Mouse (Mus musculus) gastrocnemius, adult 2 months (tissue): ENCODE data around the gene Pex5l. TPM values are rescaled to one million over a fixed set of nuclear protein-coding genes. Genes with fewer than 3 reads are reported as not detected.

Experiments used
- DNase-seq: peaks from one replicate; pipeline ENCODE4 v3.0.0; 2022
- H3K27ac ChIP-seq: fragments of 200-600 bp; 2 replicates; pipeline ENCODE4 v1.8.1; 2022; ENCODE audit warnings: mild to moderate bottlenecking
- H3K4me3 ChIP-seq: fragments of 200-600 bp; 2 replicates; pipeline ENCODE4 v1.8.1; 2022; ENCODE audit warnings: mild to moderate bottlenecking, moderate library complexity
- CTCF ChIP-seq: fragments of 200-600 bp; IDR thresholded peaks from 2 replicates; pipeline ENCODE4 v1.8.1; 2022; ENCODE audit warnings: antibody characterized with exemption, mild to moderate bottlenecking, moderate library complexity
- intact Hi-C: fragments of 180-260 bp; cut with DNase I; formaldehyde crosslinking; loops from one replicate; pipeline ENCODE4 v1.15.1; 2025
- total RNA-seq, 2 experiments: library from RNA; stranded (reverse); gene quantifications; 2 replicates each; pipeline ENCODE4 v1.2.3; 2021

Gene Pex5l
- total RNA-seq, 2 experiments from 2014 or later: 0.39 to 0.66 TPM

- TF ChIP-seq CTCF: no peak
- Histone ChIP-seq H3K4me3 (no peak overlapping the region), H3K27ac (no peak overlapping the region)
- intact Hi-C loops: no loop called here
- no peak for DNase-seq
These were observed 98.3 kb downstream of the Pex5l start for GRCm38 (mm10) chr3:33044799-33045106.

GRCm38 (mm10) chr3:33043896-33044798 is 98.9 kb downstream of the Pex5l start:
- TF ChIP-seq CTCF: peak; percentile 31
- intact Hi-C loops: no loop called here

DNA sequence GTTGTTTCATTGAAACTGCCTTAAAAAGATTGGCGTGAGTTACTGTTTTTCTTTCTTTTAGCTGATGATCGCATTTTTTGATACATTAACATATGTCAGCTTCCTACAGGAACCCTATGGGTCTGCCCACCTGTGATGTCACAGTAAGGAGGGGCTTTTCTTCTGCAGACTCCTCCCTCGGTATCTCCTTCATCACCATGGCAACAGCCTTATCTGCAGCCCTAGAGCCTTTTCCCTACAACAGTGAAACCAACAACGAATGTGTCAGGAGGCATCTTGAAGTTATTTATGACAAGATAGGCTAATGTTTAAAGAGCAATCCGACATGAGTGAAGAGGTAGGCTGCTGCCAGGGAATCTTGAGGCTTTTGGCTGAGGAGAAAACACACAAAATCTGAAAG is 118.5 kb downstream of the Pex5l start:
- Histone ChIP-seq H3K27ac (no peak overlapping the region), H3K4me3 (no peak overlapping the region)
- no peak for DNase-seq
- intact Hi-C loops: no loop called here
- no peak for TF ChIP-seq CTCF

More at GRCm38 (mm10) chr3:33043896-33044798, 98.9 kb downstream of the Pex5l start:
- Histone ChIP-seq H3K4me3 (no peak overlapping the region), H3K27ac (no peak overlapping the region)
- DNase-seq: no peak

DNA sequence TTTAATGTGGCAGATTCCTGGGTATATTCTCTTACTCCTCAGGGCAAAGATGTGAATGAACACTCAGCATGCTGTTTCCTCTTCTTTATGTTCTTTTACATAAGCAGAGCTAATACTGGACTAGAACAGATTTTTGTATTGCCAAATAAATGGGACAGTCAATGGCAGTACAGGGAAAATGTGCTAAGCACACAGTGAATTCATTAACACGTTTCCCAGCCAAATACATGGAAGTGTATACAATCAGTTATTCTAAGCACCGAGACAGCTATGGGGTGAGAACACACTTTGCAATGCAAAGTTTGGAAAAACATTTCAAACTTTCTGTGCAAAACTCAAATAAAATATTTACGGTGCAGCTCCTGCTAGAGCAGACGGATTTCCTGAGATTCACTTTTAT is 139.1 kb downstream of the Pex5l start:
- H3K4me3 ChIP-seq: no peak overlapping the region
- intact Hi-C loops: no loop called here

GRCm38 (mm10) chr3:33001769-33002168 is 141.3 kb downstream of the Pex5l start:
- Histone ChIP-seq H3K4me3 (no peak overlapping the region), H3K27ac (no peak overlapping the region)
- intact Hi-C loops: no loop called here
- no peak for DNase-seq
- TF ChIP-seq CTCF: no peak

More for the DNA sequence above, 139.1 kb downstream of the Pex5l start:
- no peak overlapping the region for H3K27ac ChIP-seq
- no peak for TF ChIP-seq CTCF
- no peak for DNase-seq

- Histone ChIP-seq H3K27ac (no peak overlapping the region), H3K4me3 (no peak overlapping the region)
- intact Hi-C loops: no loop called here
- no peak for DNase-seq
- TF ChIP-seq CTCF: no peak
These were observed 142.5 kb downstream of the Pex5l start for GRCm38 (mm10) chr3:33000383-33001015.

DNA sequence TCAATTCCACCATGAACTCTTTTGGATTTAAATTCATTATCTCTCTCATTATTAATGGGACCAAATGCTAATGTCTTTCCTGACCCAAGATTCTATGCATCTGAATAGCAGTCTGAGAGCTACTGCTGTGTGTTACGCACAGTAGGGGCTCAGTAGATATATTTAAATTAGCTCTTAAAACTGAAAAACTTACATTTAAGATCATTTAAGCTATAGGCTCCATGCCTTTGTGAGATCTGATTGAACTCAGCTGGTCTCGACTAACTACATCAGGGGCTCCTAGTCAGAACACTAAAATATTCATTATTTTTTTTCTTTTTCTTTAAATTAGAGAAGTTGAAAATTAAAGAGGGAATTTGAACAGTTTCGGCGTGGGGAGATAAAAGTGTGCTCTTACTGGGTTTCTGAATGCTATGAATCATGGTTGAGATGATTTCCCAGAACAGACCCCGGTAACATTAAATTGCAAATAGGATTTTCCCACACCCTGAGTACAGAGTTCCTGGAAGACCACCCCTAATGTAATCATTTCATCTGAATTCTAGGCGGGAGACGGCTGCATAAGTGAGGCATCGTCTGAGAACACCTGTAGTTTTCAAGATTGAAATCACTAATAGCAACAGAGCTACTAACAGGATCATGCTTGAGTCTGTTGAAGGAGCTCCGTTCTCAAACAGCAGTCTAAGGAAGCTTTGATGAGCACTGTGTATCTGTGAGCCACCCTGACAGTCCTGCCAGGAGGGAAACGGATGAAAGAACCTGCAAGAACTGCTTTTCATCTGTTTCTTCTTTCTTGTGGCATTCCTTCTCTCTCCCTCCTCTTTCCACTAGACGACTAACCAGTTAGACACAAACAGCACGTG is 151.1 kb downstream of the Pex5l start:
- no peak for DNase-seq
- Histone ChIP-seq H3K27ac (no peak overlapping the region), H3K4me3 (no peak overlapping the region)
- no peak for TF ChIP-seq CTCF
- intact Hi-C loops: no loop called here

DNA sequence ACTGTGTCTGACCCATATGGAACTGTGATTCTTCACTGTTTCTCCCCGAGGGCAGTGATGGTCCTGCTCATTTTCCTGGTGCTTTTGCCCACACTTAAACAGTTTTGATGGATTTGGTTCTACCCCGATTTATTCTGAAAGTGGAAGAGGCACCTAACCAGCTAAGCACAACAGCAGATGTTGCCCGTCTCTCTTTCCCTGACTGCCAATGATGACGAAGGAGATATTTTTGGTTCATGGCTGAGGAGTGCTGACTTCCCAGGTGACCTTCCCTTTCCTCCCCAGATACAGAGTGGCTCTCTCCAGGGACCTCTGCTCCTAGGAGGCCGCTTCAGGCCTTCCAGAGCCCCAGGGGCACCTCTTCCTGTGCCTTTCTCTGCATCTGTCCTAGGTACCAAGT is 155.2 kb downstream of the Pex5l start:
- H3K27ac ChIP-seq: no peak overlapping the region
- intact Hi-C loops: no loop called here
- H3K4me3 ChIP-seq: no peak overlapping the region
- no peak for DNase-seq
- no peak for TF ChIP-seq CTCF

DNA sequence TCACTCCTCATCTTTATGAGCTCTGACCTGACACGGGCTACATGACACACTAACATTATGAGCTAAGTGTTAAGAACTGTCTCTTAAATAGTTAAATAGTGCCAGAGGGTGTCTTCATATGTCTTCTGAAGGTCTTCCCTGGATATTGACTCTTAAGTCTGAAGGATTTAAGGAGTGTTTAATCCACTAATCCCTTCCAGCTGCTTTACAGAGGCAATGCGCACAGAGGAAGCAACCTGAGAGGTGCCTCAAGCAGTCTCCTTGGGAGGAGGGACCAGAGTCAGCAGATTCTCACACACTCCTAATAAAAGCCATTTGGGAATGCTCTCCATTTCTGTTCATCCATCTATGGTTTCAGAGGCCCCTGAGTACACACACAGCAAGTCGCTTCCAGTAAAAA is 157.9 kb downstream of the Pex5l start:
- DNase-seq: no peak
- intact Hi-C loops: no loop called here
- TF ChIP-seq CTCF: no peak
- Histone ChIP-seq H3K4me3 (no peak overlapping the region), H3K27ac (no peak overlapping the region)

DNA sequence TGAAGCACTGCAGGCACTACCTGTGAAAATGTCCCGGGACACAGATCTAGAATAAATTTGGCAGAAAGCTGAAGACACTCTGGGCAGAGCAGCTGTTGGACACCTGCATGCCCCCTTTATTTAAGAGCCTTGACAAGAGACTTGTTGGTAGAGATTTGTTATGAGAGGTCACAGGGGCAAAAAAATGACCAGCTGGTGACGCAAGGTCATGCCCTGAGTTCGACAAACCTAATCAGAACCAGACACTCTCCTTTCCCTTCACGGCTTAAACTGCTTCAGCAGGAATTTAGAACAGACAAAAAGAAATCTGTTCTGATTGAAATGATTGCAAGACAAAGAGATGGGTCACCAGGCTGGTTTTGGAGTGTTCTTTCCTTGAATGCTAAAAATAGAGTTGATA is 163.1 kb downstream of the Pex5l start:
- DNase-seq: no peak
- TF ChIP-seq CTCF: no peak
- intact Hi-C loops: no loop called here
- Histone ChIP-seq H3K4me3 (no peak overlapping the region), H3K27ac (no peak overlapping the region)

- intact Hi-C loops: no loop called here
- no peak for TF ChIP-seq CTCF
These were observed 163.8 kb downstream of the Pex5l start for GRCm38 (mm10) chr3:32979238-32979637.

GRCm38 (mm10) chr3:32970257-32970656 is 172.8 kb downstream of the Pex5l start:
- H3K4me3 ChIP-seq: no peak overlapping the region
- intact Hi-C loops: no loop called here
- no peak for TF ChIP-seq CTCF
- DNase-seq: no peak
- H3K27ac ChIP-seq: no peak overlapping the region

More at GRCm38 (mm10) chr3:32979238-32979637, 163.8 kb downstream of the Pex5l start:
- Histone ChIP-seq H3K27ac (no peak overlapping the region), H3K4me3 (no peak overlapping the region)
- no peak for DNase-seq
